Mouse (Mus musculus): ENCODE measurements around the gene Prkn. TPM values are rescaled to one million over a fixed set of nuclear protein-coding genes. Genes with fewer than 3 reads are reported as not detected.
A peak's percentile ranks its signal among the peaks of the same experiment; 100 is the strongest.

Gene Prkn
- polyA plus RNA-seq, 1 experiment = not detected

- Histone ChIP-seq H3ac (ENCODE audit: control insufficient read depth, insufficient read length, low read depth) (no peak overlapping the region), H3K4me3 (ENCODE audit: insufficient read depth, poor library complexity, severe bottlenecking) (no peak overlapping the region), H3K36me3 (ENCODE audit: control insufficient read depth, insufficient read depth) (no peaks in the 10 kb centered on the region), H3K27me3 (ENCODE audit: control insufficient read depth, insufficient read depth, insufficient read length) (peaks cover 15% of the 10 kb centered on the region), H3K79me3 (ENCODE audit: low read depth) (no peaks in the 10 kb centered on the region), H3K79me2 (ENCODE audit: control insufficient read depth, insufficient read depth) (no peaks in the 10 kb centered on the region)
- no peak for TF ChIP-seq USF1 (IDR thresholded peaks at IDR 0.05; ENCODE audit: low read depth)
- no peak for TF ChIP-seq MYOD1 (IDR thresholded peaks at IDR 0.05; ENCODE audit: control insufficient read depth, insufficient read length, low read depth)
- TF ChIP-seq CEBPB (IDR thresholded peaks at IDR 0.05; ENCODE audit: low read depth) = no peak
- TF ChIP-seq MYOG (IDR thresholded peaks at IDR 0.05; ENCODE audit: control insufficient read depth, extremely low read depth, insufficient read length) = no peak
- TF ChIP-seq CTCF (IDR thresholded peaks at IDR 0.05; ENCODE audit: control insufficient read depth, insufficient read depth, insufficient read length) = no peak
- no peak for TF ChIP-seq FOSL1 (IDR thresholded peaks at IDR 0.05; ENCODE audit: insufficient read depth, low read length, poor library complexity, severe bottlenecking)
- no peak for TF ChIP-seq MAX (IDR thresholded peaks at IDR 0.05)
These were observed 1190.5 kb downstream of the Prkn start for GRCm38 (mm10) chr17:12030556-12031160.

GRCm38 (mm10) chr17:12031203-12031942, 1191.2 kb downstream of the Prkn start:
- TF ChIP-seq CTCF (IDR thresholded peaks at IDR 0.05; ENCODE audit: control insufficient read depth, insufficient read depth, insufficient read length) (peak; percentile 9), MAX (IDR thresholded peaks at IDR 0.05) (no peak)

GRCm38 (mm10) chr17:12032014-12032791, 1192.0 kb downstream of the Prkn start:
- no peak overlapping the region for H3ac ChIP-seq (ENCODE audit: control insufficient read depth, insufficient read length, low read depth)
- no peak for TF ChIP-seq USF1 (IDR thresholded peaks at IDR 0.05; ENCODE audit: low read depth)
- no peak for TF ChIP-seq CEBPB (IDR thresholded peaks at IDR 0.05; ENCODE audit: low read depth)
- no peak for TF ChIP-seq MYOD1 (IDR thresholded peaks at IDR 0.05; ENCODE audit: control insufficient read depth, insufficient read length, low read depth)
- TF ChIP-seq MYOG (IDR thresholded peaks at IDR 0.05; ENCODE audit: control insufficient read depth, extremely low read depth, insufficient read length) = no peak
- no peak for TF ChIP-seq CTCF (IDR thresholded peaks at IDR 0.05; ENCODE audit: control insufficient read depth, insufficient read depth, insufficient read length)
- TF ChIP-seq FOSL1 (IDR thresholded peaks at IDR 0.05; ENCODE audit: insufficient read depth, low read length, poor library complexity, severe bottlenecking) = no peak
- no peak overlapping the region for H3K4me3 ChIP-seq (ENCODE audit: insufficient read depth, poor library complexity, severe bottlenecking)

More at GRCm38 (mm10) chr17:12031203-12031942, 1191.2 kb downstream of the Prkn start:
- Histone ChIP-seq H3K79me2 (ENCODE audit: control insufficient read depth, insufficient read depth) (no peaks in the 10 kb centered on the region), H3K79me3 (ENCODE audit: low read depth) (no peaks in the 10 kb centered on the region), H3K4me3 (ENCODE audit: insufficient read depth, poor library complexity, severe bottlenecking) (no peak overlapping the region), H3K27me3 (ENCODE audit: control insufficient read depth, insufficient read depth, insufficient read length) (peaks cover 15% of the 10 kb centered on the region), H3ac (ENCODE audit: control insufficient read depth, insufficient read length, low read depth) (no peak overlapping the region), H3K36me3 (ENCODE audit: control insufficient read depth, insufficient read depth) (no peaks in the 10 kb centered on the region)

GRCm38 (mm10) chr17:12035386-12035785, 1195.2 kb downstream of the Prkn start:
- Histone ChIP-seq H3K36me3 (ENCODE audit: control insufficient read depth, insufficient read depth) (no peaks in the 10 kb centered on the region), H3K79me3 (ENCODE audit: low read depth) (no peaks in the 10 kb centered on the region), H3ac (ENCODE audit: control insufficient read depth, insufficient read length, low read depth) (no peak overlapping the region), H3K79me2 (ENCODE audit: control insufficient read depth, insufficient read depth) (no peaks in the 10 kb centered on the region), H3K4me3 (ENCODE audit: insufficient read depth, poor library complexity, severe bottlenecking) (no peak overlapping the region), H3K27me3 (ENCODE audit: control insufficient read depth, insufficient read depth, insufficient read length) (peaks cover 10% of the 10 kb centered on the region)
- TF ChIP-seq CTCF (IDR thresholded peaks at IDR 0.05; ENCODE audit: control insufficient read depth, insufficient read depth, insufficient read length) = no peak
- no peak for TF ChIP-seq MAX (IDR thresholded peaks at IDR 0.05)
- no peak for TF ChIP-seq MYOG (IDR thresholded peaks at IDR 0.05; ENCODE audit: control insufficient read depth, extremely low read depth, insufficient read length)
- TF ChIP-seq MYOD1 (IDR thresholded peaks at IDR 0.05; ENCODE audit: control insufficient read depth, insufficient read length, low read depth) = no peak
- no peak for TF ChIP-seq FOSL1 (IDR thresholded peaks at IDR 0.05; ENCODE audit: insufficient read depth, low read length, poor library complexity, severe bottlenecking)
- TF ChIP-seq CEBPB (IDR thresholded peaks at IDR 0.05; ENCODE audit: low read depth) = no peak
- no peak for TF ChIP-seq USF1 (IDR thresholded peaks at IDR 0.05; ENCODE audit: low read depth)

More at GRCm38 (mm10) chr17:12032014-12032791, 1192.0 kb downstream of the Prkn start:
- no peaks in the 10 kb centered on the region for H3K36me3 ChIP-seq (ENCODE audit: control insufficient read depth, insufficient read depth)
- no peaks in the 10 kb centered on the region for H3K79me3 ChIP-seq (ENCODE audit: low read depth)
- H3K79me2 ChIP-seq (ENCODE audit: control insufficient read depth, insufficient read depth) = no peaks in the 10 kb centered on the region
- peaks cover 15% of the 10 kb centered on the region for H3K27me3 ChIP-seq (ENCODE audit: control insufficient read depth, insufficient read depth, insufficient read length)

- TF ChIP-seq CTCF (IDR thresholded peaks at IDR 0.05; ENCODE audit: control insufficient read depth, insufficient read depth, insufficient read length) (peak; percentile 43), USF1 (IDR thresholded peaks at IDR 0.05; ENCODE audit: low read depth) (no peak), FOSL1 (IDR thresholded peaks at IDR 0.05; ENCODE audit: insufficient read depth, low read length, poor library complexity, severe bottlenecking) (no peak), MAX (IDR thresholded peaks at IDR 0.05) (no peak), MYOG (IDR thresholded peaks at IDR 0.05; ENCODE audit: control insufficient read depth, extremely low read depth, insufficient read length) (no peak)
- H3K4me3 ChIP-seq (ENCODE audit: insufficient read depth, poor library complexity, severe bottlenecking) = no peak overlapping the region
These were observed 1196.0 kb downstream of the Prkn start for GRCm38 (mm10) chr17:12036205-12036604.

More at GRCm38 (mm10) chr17:12036205-12036604, 1196.0 kb downstream of the Prkn start:
- Histone ChIP-seq H3ac (ENCODE audit: control insufficient read depth, insufficient read length, low read depth) (no peak overlapping the region), H3K36me3 (ENCODE audit: control insufficient read depth, insufficient read depth) (no peaks in the 10 kb centered on the region), H3K79me3 (ENCODE audit: low read depth) (no peaks in the 10 kb centered on the region), H3K27me3 (ENCODE audit: control insufficient read depth, insufficient read depth, insufficient read length) (peaks cover 10% of the 10 kb centered on the region), H3K79me2 (ENCODE audit: control insufficient read depth, insufficient read depth) (no peaks in the 10 kb centered on the region)
